Mouse (Mus musculus) hindbrain, embryonic 13.5 days (tissue): ENCODE results near the gene Zscan25. TPM values are rescaled to one million over a fixed set of nuclear protein-coding genes. Genes with fewer than 3 reads are reported as not detected.
"Not testable (repeated sequence)": the region's sequence is repeated elsewhere in the genome, so short reads cannot be mapped to it uniquely, and the experiment has no call there.

Experiments used
- ATAC-seq: fragments of 200-750 bp; cut with Nextera tagmentation; 2 replicates; pipeline ENCODE4 v1.8.0; 2017; ENCODE audit warnings: moderate TSS enrichment; ENCODE audit not compliant: low FRiP score
- H3K27ac ChIP-seq: fragments of 300-500 bp; sonication (generic); 2 replicates; pipeline ENCODE4 v1.5.1; 2015; ENCODE audit warnings: inconsistent platforms, mild to moderate bottlenecking, moderate library complexity
- H3K27me3 ChIP-seq: fragments of 300-500 bp; sonication (generic); 2 replicates; pipeline ENCODE4 v1.6.1; 2015; ENCODE audit warnings: mild to moderate bottlenecking, inconsistent platforms
- H3K36me3 ChIP-seq: fragments of 300-500 bp; sonication (generic); 2 replicates; pipeline ENCODE4 v1.6.1; 2015; ENCODE audit warnings: mild to moderate bottlenecking, inconsistent platforms
- H3K4me1 ChIP-seq: fragments of 300-500 bp; sonication (generic); replicated peaks from 2 replicates; pipeline ENCODE4 v1.6.1; 2015; ENCODE audit warnings: inconsistent platforms
- H3K4me2 ChIP-seq: fragments of 300-500 bp; sonication (generic); 2 replicates; pipeline ENCODE4 v1.6.1; 2015; ENCODE audit warnings: inconsistent platforms, mild to moderate bottlenecking, moderate library complexity
- H3K4me3 ChIP-seq: fragments of 300-500 bp; sonication (generic); 2 replicates; pipeline ENCODE4 v1.5.1; 2015; ENCODE audit warnings: mild to moderate bottlenecking, inconsistent platforms
- H3K9ac ChIP-seq: fragments of 300-500 bp; sonication (generic); 2 replicates; pipeline ENCODE4 v1.6.1; 2015; ENCODE audit warnings: mild to moderate bottlenecking, inconsistent platforms
- H3K9me3 ChIP-seq: fragments of 300-500 bp; sonication (generic); 2 replicates; pipeline ENCODE4 v1.6.1; 2016; ENCODE audit warnings: inconsistent platforms
- WGBS: fragments of 180-500 bp; shearing (Covaris S2); methylation state at CpG from one replicate; pipeline ENCODE4 v1.1.7; 2015; 5-methylcytosine and 5-hydroxymethylcytosine counted together
- polyA plus RNA-seq: library from polyadenylated mRNA; unstranded; fragments of >200 nt; fragmentation: Nextera tagmentation; extraction: Ambion mirVana; gene quantifications from 2 replicates; pipeline ENCODE4 v1.2.1, GENCODE M21; 2015

Gene Zscan25
- polyA plus RNA-seq, 1 experiment from 2014 or later = 0.74 TPM

GRCm38 (mm10) chr5:145301796-145302195 lies 21.5 kb downstream of the Zscan25 start:
- not testable (repeated sequence) for H3K4me2 ChIP-seq, ATAC-seq, H3K27ac ChIP-seq, H3K9ac ChIP-seq, H3K36me3 ChIP-seq, H3K27me3 ChIP-seq, H3K4me1 ChIP-seq, H3K4me3 ChIP-seq, H3K9me3 ChIP-seq
- WGBS = 66% methylated on average over 4 of the region's 4 CpGs

GRCm38 (mm10) chr5:145302424-145302823 lies 22.1 kb downstream of the Zscan25 start:
- no peak overlapping the region for H3K9ac ChIP-seq
- 76% methylated on average over 1 of the region's 1 CpGs for WGBS

GRCm38 (mm10) chr5:145306953-145307352 lies 26.7 kb downstream of the Zscan25 start:
- not testable (repeated sequence) for H3K4me3 ChIP-seq, ATAC-seq, H3K4me1 ChIP-seq, H3K9ac ChIP-seq, H3K36me3 ChIP-seq, H3K9me3 ChIP-seq, H3K27ac ChIP-seq, H3K27me3 ChIP-seq, H3K4me2 ChIP-seq
- 91% methylated on average over 4 of the region's 4 CpGs for WGBS

More at GRCm38 (mm10) chr5:145302424-145302823, 22.1 kb downstream of the Zscan25 start:
- no peak overlapping the region for H3K4me3 ChIP-seq
- H3K9me3 ChIP-seq = no peaks in the 10 kb centered on the region; the same call in 1 of the 2 replicates
- H3K36me3 ChIP-seq = no peaks in the 10 kb centered on the region
- H3K4me1 ChIP-seq = no peaks in the 10 kb centered on the region
- H3K27me3 ChIP-seq = no peaks in the 10 kb centered on the region
- no peak for ATAC-seq
- no peak overlapping the region for H3K4me2 ChIP-seq
- H3K27ac ChIP-seq = no peak overlapping the region

- H3K4me1 ChIP-seq, H3K9me3 ChIP-seq, H3K4me2 ChIP-seq, ATAC-seq, H3K36me3 ChIP-seq, H3K4me3 ChIP-seq, H3K9ac ChIP-seq, H3K27ac ChIP-seq, H3K27me3 ChIP-seq: not testable (repeated sequence)
- 84% methylated on average over 3 of the region's 3 CpGs for WGBS
These were observed 27.5 kb downstream of the Zscan25 start for GRCm38 (mm10) chr5:145307811-145308210.

- Histone ChIP-seq H3K4me3 (no peak overlapping the region), H3K36me3 (no peaks in the 10 kb centered on the region), H3K9ac (no peak overlapping the region), H3K27me3 (no peaks in the 10 kb centered on the region), H3K27ac (no peak overlapping the region), H3K4me2 (no peak overlapping the region), H3K4me1 (no peaks in the 10 kb centered on the region), H3K9me3 (peaks cover 6% of the 10 kb centered on the region)
- ATAC-seq = no peak
These were observed 33.5 kb downstream of the Zscan25 start for GRCm38 (mm10) chr5:145313845-145314244.

- no peak overlapping the region for H3K27ac ChIP-seq
- no peak overlapping the region for H3K4me2 ChIP-seq
- H3K4me1 ChIP-seq = no peaks in the 10 kb centered on the region
- 80% methylated on average over 1 of the region's 1 CpGs for WGBS
- ATAC-seq = no peak
- H3K9me3 ChIP-seq = peaks cover 8% of the 10 kb centered on the region
- no peak overlapping the region for H3K4me3 ChIP-seq
- H3K36me3 ChIP-seq = no peaks in the 10 kb centered on the region
- no peak overlapping the region for H3K9ac ChIP-seq
- no peaks in the 10 kb centered on the region for H3K27me3 ChIP-seq
These were observed 36.8 kb downstream of the Zscan25 start for GRCm38 (mm10) chr5:145317141-145317540.

- H3K27ac ChIP-seq, ATAC-seq, H3K4me1 ChIP-seq, H3K4me3 ChIP-seq, H3K4me2 ChIP-seq, H3K9me3 ChIP-seq, H3K9ac ChIP-seq, H3K36me3 ChIP-seq, H3K27me3 ChIP-seq: not testable (repeated sequence)
These were observed 58.5 kb downstream of the Zscan25 start for GRCm38 (mm10) chr5:145338756-145339155.

Other genes with a start within 250 kb of the Zscan25 start
- not detected in 2 replicates for gene Gm4871, start 247.7 kb upstream of the Zscan25 start, polyA plus RNA-seq
- not detected in 2 replicates for gene 1700018F24Rik, start 237.5 kb upstream of the Zscan25 start, polyA plus RNA-seq
- gene Arpc1a, start 196.7 kb upstream of the Zscan25 start, polyA plus RNA-seq = 249 and 252 TPM in 2 replicates
- not detected in 2 replicates for gene Kpna7, start 196.5 kb upstream of the Zscan25 start, polyA plus RNA-seq
- 81.4 TPM in 2 replicates for gene Arpc1b, start 166.3 kb upstream of the Zscan25 start, polyA plus RNA-seq
- 136 and 140 TPM in 2 replicates for gene Pdap1, start 140.3 kb upstream of the Zscan25 start, polyA plus RNA-seq
- gene Bud31, start 140.1 kb upstream of the Zscan25 start, polyA plus RNA-seq = 213 and 218 TPM in 2 replicates
- gene Ptcd1, start 113.4 kb upstream of the Zscan25 start, polyA plus RNA-seq = 20.9 and 22.4 TPM in 2 replicates
- 52.3 and 53.4 TPM in 2 replicates for gene Cpsf4, start 113.3 kb upstream of the Zscan25 start, polyA plus RNA-seq
- gene Atp5j2, start 88.4 kb upstream of the Zscan25 start, polyA plus RNA-seq = 693 and 710 TPM in 2 replicates
- 13.6 and 15.6 TPM in 2 replicates for gene Zkscan14, start 78.6 kb upstream of the Zscan25 start, polyA plus RNA-seq
- gene Zkscan5, start 75.9 kb upstream of the Zscan25 start, polyA plus RNA-seq = 14.8 and 17.1 TPM in 2 replicates
- 34.6 and 38.3 TPM in 2 replicates for gene Zfp655, start 48.8 kb upstream of the Zscan25 start, polyA plus RNA-seq
- gene Cyp3a57, start 64.8 kb downstream of the Zscan25 start, polyA plus RNA-seq = not detected in 2 replicates
- not detected in 2 replicates for gene Cyp3a16, start 189.2 kb downstream of the Zscan25 start, polyA plus RNA-seq